Mouse (Mus musculus) kidney, postnatal 4 days (tissue): Measurements from ENCODE around the gene 1810009A15Rik.

Experiments
- DNase-seq, 2 experiments: peaks; one replicate each; pipeline ENCODE4 v3.0.0; 2021; ENCODE audit warnings: mixed read lengths in 2 of 2

The 1810009A15Rik gene

DNA sequence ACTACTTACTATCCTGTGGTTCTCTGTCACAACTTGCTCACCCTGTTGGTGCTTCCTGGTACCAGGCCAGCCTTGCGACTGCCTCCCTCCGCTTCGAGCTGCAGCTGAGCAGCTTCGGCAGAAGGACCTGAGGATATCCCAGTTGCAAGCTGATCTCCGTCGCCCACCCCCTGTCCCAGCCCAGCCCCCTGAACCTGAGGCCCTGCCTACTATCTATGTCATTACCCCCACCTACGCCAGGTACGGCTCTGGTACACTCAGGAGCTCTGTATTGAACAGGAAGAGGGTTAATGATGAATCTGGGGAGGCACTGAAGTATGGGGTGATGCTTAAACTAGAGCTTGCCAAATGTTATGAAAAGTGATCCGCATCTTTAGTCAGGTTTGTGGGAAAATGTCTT is 33.1 kb downstream of the 1810009A15Rik start:
- DNase-seq = no peak

DNA sequence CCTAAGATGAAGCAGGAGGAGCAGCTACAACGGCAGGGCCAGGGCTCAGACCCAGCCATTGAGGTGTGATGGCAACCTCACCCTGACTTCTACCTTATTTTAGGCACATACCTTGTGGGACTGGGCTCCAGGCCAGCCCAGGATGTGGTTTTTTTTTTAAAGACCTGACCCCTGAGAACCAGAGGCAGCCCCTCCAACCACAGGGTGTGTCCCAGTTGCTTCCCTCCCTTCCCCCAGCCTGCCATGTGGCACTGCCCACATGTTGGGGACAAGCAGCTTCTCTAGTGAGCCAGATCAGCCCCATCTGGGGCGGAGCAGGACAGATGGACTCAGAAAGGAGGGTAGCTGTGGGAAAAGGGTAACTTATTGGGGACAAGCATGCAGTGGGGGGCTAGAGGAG is 38.1 kb downstream of the 1810009A15Rik start:
- DNase-seq = no peak

DNA sequence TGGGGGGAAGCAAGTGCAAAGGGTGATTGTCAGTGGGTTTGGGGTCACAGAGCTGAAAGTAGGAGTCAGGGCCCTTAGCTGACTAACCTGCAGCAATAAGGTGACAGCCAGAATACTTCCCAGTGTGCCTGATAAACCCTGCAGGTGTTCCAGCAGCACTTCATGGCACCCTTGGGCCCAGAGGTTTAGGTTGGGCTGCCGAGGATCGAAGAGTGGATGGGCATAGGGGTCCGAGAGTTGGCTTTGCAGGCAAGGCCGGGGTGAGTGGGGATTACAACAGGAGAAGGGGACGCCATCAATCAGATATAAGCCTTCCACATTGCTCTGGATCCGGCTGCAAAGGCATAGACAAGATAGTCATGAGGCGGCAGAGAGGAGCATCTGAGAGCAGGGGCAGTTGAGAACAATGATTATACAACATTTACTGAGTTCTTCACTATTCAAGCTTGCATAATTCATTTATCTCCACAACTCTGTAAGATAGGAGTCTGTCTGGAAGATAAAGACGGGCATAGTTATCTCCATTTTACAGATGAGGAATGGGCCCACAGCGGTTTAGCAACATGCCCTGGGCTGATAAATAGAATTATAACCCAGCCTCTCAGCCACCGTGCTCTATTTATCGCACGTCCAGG is 39.4 kb downstream of the 1810009A15Rik start:
- no peak for DNase-seq

DNA sequence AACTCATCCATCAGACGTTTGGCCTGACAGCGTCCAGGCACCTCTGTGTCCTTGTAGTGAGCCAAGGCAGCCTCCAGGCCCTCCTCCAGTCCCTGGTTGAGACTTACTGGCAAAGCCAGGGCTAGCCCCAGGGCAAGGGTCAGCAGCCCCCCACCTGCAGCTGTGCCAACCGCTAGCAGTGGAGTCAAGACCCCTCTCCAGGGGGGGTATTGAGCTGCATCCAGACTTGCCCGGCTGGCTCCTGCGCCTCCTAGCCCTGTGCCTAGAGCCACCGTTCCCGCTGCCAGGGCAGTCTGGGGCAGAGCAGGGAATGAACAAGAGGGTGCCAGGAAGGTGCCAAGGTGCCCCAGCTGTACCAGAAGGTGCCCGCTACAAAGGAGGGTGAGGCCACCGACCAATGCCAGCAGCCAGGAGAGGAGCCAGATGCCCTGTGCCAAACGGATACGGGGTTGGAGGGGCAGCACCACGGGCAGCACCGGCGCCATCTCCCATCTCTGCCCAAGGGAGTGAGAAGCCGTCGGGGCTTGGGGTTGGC is 40.1 kb downstream of the 1810009A15Rik start:
- DNase-seq = peak in 1 of 2 experiments; percentile 19

DNA sequence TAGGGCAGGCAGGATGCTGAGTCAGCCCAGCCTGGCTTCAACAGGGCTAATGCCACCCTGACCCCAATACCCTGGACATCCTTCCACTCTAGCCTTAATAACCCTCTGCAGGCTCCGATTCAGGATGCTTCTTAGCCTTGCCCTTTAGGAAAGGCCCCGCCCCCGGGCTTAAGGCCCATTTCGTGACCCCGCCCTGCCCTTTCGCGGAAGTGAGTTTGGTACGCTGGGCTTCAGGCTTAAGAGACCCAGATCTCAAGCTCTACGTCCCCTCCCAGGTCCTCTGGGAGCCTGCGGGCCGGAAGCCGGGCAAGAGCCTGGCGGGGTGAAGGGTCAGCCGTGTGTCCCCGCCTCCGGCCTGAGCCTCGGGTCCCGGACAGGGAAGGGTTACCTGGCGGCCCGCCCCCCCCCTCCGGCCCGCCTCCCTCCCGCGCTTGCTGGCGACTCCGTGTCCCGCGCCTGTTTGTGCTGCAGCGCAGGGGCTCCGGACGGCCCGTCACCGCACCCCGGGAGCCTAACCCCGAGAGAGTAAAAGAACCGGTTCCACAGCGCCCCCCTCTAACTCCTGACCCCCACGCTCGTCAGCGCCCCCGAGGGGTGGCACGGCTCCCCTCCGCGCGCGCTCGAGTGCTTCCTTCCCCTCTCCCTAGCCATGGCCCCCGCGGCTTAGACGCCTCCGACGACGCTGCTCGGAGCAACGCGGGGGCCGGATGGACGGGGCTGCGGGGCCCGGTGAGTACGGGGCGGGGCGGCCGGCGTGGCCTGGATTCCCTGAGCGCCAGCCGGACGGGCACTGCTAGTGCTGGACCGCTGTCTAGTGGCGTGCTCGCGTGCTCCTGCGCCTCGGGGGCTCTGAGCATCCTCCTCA is 40.8 kb downstream of the 1810009A15Rik start, which contains the start of the genes Rom1 and Eml3:
TSS of gene Rom1 (minus strand) at position 133 of the 865 bp plus-strand sequence.
TSS of gene Eml3 (plus strand) at position 329 of the 865 bp plus-strand sequence.
- DNase-seq = peak; percentile 91 to 94

DNA sequence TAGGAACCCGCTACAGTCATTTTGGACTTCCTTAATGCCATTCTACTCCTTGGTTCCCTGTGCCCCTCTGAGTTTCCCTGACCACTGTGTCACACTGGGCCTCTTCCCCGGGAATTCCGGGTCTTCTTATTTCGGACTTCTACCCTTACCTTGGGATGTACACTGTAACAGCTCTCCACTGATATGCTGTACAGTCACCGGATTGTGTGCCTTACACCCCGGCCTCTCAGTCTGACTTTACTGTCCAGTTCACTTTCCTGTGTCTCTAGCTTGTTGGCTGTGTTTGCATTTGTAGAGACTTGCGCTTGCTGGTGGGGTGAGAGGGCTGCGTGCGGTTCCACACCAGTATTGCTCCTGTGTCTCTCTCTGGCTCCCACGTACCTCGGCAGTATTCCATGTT is 41.5 kb downstream of the 1810009A15Rik start:
- DNase-seq = peak; percentile 22 to 34

DNA sequence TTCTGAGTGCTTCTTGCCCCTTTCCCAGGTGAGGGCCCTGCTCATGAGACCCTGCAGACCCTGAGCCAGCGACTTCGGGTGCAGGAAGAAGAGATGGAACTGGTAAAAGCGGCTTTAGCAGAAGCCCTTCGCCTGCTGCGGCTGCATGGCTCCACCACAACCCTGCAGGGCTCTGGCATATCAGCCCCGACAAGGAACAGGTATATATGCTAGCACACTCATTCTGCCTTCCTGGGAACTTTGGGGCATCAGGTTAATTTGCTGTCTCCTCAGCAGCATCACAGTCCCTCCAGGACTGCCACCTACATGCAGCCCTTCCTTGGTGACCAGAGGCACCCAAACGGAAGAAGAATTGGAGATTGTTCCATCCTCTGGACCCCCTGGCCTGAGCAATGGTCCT is 42.1 kb downstream of the 1810009A15Rik start:
- DNase-seq = no peak

DNA sequence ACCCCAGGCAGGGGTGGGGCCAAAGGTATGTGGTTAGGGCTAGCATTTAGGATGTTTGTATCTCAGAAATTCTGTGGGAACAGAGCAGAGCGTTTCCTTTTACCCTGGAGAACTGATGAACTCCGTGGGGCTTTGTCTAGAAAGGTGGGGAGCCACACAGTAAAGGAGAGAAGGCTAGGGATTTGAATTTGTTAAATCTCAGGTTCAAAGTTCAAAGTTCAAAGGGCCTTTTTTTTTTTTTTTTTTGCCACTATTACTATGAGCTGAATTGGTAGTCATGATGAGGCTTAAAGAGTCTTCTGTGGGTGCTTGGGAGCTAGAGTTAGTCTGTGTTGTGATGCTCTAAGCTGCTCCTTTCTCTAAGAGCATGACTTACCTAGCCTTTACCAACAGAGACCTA is 48.1 kb downstream of the 1810009A15Rik start:
- no peak for DNase-seq
